Mouse (Mus musculus): Measurements from ENCODE around the gene Atp4b.

- no peak for TF ChIP-seq CTCF (IDR thresholded peaks at IDR 0.05; ENCODE audit: low read depth, low read length)
- no peak for TF ChIP-seq GATA1 (IDR thresholded peaks at IDR 0.05; ENCODE audit: borderline replicate concordance, low read length)
- no peak for TF ChIP-seq GATA2 (IDR thresholded peaks at IDR 0.05; ENCODE audit: borderline replicate concordance, low read depth, low read length)
- no peak for TF ChIP-seq TAL1 (conservative IDR thresholded peaks at IDR 0.05; ENCODE audit: low read depth, low read length)
- no peak for TF ChIP-seq POLR2AphosphoS5 (IDR thresholded peaks at IDR 0.05; ENCODE audit: insufficient replicate concordance, low read depth, low read length)
These were observed 23.4 kb downstream of the Atp4b start for GRCm38 (mm10) chr8:13373151-13373662.

All from G1E (cell line).